Mouse (Mus musculus) bone marrow macrophage, adult 2 months (primary cell): ENCODE data around the gene Ngb. TPM values are rescaled to one million over a fixed set of nuclear protein-coding genes. Genes with fewer than 3 reads are reported as not detected.
A peak's percentile ranks its signal among the peaks of the same experiment; 100 is the strongest.

ENCODE experiments used
- H3K27ac ChIP-seq: 2 replicates; pipeline ENCODE4 v1.5.1; 2012; ENCODE audit warnings: low read depth, low read length; ENCODE audit not compliant: insufficient read depth
- H3K4me1 ChIP-seq: 2 replicates; pipeline ENCODE4 v1.6.1; 2012; ENCODE audit warnings: low read length; ENCODE audit not compliant: control insufficient read depth, insufficient read depth
- H3K4me3 ChIP-seq: 2 replicates; pipeline ENCODE4 v1.5.1; 2012; ENCODE audit warnings: mild to moderate bottlenecking, low read length, moderate library complexity; ENCODE audit not compliant: insufficient read depth
- CTCF ChIP-seq: IDR thresholded peaks from 2 replicates; pipeline ENCODE4 v1.5.1; 2012; ENCODE audit warnings: low read depth, mild to moderate bottlenecking, low read length, moderate library complexity
- POLR2A ChIP-seq: IDR thresholded peaks from 2 replicates; pipeline ENCODE4 v1.6.1; 2012; ENCODE audit warnings: mild to moderate bottlenecking, low read depth, low read length, borderline replicate concordance
- polyA plus RNA-seq: library from polyadenylated mRNA; stranded (reverse); fragments of >200 nt; gene quantifications from 2 replicates; pipeline ENCODE4 v1.2.4, GENCODE M21; 2012; ENCODE audit not compliant: missing spikeins, insufficient read depth, insufficient read length

Ngb gene
- polyA plus RNA-seq, 1 experiment: not detected

GRCm38 (mm10) chr12:87132784-87133183 lies 30.4 kb upstream of the Ngb start:
- TF ChIP-seq CTCF (no peak), POLR2A (no peak)
- Histone ChIP-seq H3K27ac (no peak overlapping the region), H3K4me1 (no peaks in the 10 kb centered on the region), H3K4me3 (no peak overlapping the region)

GRCm38 (mm10) chr12:87132210-87132609 lies 29.9 kb upstream of the Ngb start:
- Histone ChIP-seq H3K4me3 (no peak overlapping the region), H3K4me1 (no peaks in the 10 kb centered on the region), H3K27ac (no peak overlapping the region)
- TF ChIP-seq CTCF: no peak
- no peak for TF ChIP-seq POLR2A

GRCm38 (mm10) chr12:87131619-87132018 lies 29.3 kb upstream of the Ngb start:
- TF ChIP-seq CTCF: peak; percentile 47
- no peak for TF ChIP-seq POLR2A
- Histone ChIP-seq H3K4me1 (no peaks in the 10 kb centered on the region), H3K4me3 (no peak overlapping the region), H3K27ac (no peak overlapping the region)

GRCm38 (mm10) chr12:87131181-87131580 lies 28.8 kb upstream of the Ngb start:
- TF ChIP-seq POLR2A (no peak), CTCF (no peak)
- H3K4me1 ChIP-seq: no peaks in the 10 kb centered on the region
- H3K27ac ChIP-seq: no peak overlapping the region
- H3K4me3 ChIP-seq: no peak overlapping the region

GRCm38 (mm10) chr12:87130224-87130623 lies 27.9 kb upstream of the Ngb start:
- H3K27ac ChIP-seq: no peak overlapping the region
- H3K4me3 ChIP-seq: no peak overlapping the region
- no peak for TF ChIP-seq CTCF
- TF ChIP-seq POLR2A: no peak
- H3K4me1 ChIP-seq: no peaks in the 10 kb centered on the region

- TF ChIP-seq POLR2A: no peak
- no peak for TF ChIP-seq CTCF
- no peak overlapping the region for H3K4me3 ChIP-seq
- H3K4me1 ChIP-seq: no peaks in the 10 kb centered on the region
- no peak overlapping the region for H3K27ac ChIP-seq
These were observed 24.9 kb upstream of the Ngb start for GRCm38 (mm10) chr12:87127256-87127655.

GRCm38 (mm10) chr12:87121918-87122589 lies 19.7 kb upstream of the Ngb start:
- no peak for TF ChIP-seq POLR2A
- H3K27ac ChIP-seq: no peak overlapping the region

GRCm38 (mm10) chr12:87107357-87107977 lies 5.1 kb upstream of the Ngb start:
- no peaks in the 10 kb centered on the region for H3K4me1 ChIP-seq
- H3K27ac ChIP-seq: no peak overlapping the region
- no peak overlapping the region for H3K4me3 ChIP-seq
- TF ChIP-seq POLR2A (no peak), CTCF (no peak)

More at GRCm38 (mm10) chr12:87121918-87122589, 19.7 kb upstream of the Ngb start:
- Histone ChIP-seq H3K4me3 (no peak overlapping the region), H3K4me1 (no peaks in the 10 kb centered on the region)

GRCm38 (mm10) chr12:87104796-87105195 lies 2.5 kb upstream of the Ngb start:
- Histone ChIP-seq H3K27ac (no peak overlapping the region), H3K4me1 (no peaks in the 10 kb centered on the region), H3K4me3 (no peak overlapping the region)
- TF ChIP-seq CTCF (no peak), POLR2A (no peak)

- H3K27ac ChIP-seq: no peak overlapping the region
- H3K4me3 ChIP-seq: no peak overlapping the region
- no peaks in the 10 kb centered on the region for H3K4me1 ChIP-seq
- TF ChIP-seq POLR2A (no peak), CTCF (no peak)
These were observed 1.1 kb upstream of the Ngb start for GRCm38 (mm10) chr12:87103471-87103870.
